Mouse (Mus musculus): ENCODE measurements around the gene Dpy30.

Gene Dpy30

DNA sequence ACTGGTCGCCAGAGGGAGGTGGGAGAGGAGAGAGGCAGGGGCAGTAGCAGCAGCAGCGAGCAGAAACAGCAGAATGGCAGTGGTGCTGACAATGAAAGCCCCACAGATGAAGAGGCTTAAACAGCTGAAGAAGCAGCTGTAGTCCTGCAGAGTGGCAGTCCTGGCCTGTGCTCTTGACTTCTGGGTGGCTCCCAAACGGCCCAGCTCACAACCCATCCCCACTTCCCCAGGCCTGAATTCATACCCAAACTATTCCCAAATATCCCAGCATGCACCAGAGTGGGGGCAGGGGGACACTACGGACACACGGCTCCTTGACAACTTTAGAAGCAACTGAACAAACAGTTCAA is 58.6 kb downstream of the Dpy30 start:
- DNase-seq (ENCODE audit: low read depth, low spot score) = no peak

DNA sequence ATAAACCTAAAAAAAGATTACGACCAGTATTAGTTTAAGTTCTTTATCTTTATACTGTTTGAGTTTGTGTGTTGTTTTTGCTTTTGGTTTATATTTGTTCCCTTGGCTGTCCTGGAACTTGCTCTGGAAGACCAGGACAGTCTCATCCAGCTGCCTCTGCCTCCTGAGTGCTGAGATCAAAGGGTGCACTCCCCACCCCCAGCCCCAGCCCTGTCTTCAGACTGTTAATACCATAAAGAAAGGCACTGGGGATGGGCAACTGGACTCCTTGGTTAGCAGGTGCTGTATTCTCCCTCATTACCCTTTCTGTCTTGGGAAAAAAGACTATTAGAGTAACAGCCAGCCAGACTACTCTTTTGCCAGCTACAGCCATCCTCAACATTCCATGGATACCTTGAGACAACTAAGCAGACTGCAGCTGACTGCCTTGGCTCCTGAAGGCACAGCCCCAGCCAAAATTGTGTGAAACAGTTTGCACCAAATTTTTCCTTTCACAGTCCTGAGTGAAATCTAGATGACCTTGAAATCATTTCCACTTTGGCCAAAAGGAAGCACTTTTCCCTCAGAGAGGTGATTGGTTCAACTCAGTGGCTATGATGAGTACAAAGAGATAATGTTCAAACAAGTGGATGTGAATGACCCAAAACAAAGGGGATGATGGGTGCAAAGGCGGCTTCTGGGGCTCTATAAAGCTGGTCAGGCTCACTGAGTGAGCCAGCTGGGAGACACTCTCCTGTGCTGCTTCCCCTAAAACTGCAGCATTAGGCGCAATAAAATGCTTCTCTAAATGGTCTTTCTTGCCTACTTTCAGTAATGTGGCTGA is 59.2 kb downstream of the Dpy30 start:
- no peak for DNase-seq (ENCODE audit: low read depth, low spot score)

DNA sequence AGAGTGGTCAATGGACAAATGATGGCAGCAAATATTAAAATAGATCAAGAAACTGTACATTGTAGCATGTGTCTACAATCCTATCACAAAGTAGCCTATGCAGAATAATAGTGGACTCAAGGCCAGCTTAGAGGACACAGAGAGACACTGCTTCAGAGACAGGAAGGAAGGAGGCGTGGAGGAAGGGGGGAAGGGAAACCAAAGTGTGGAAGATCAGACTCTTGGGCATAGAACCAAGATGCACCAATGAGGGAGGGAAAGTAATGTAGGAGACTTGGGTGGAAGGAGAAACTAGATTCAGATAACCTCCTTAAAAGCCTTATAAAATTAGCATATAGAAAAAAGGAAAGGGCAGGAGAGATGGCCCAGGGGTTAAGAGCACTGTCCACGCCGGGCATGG is 61.3 kb downstream of the Dpy30 start:
- DNase-seq (ENCODE audit: low read depth, low spot score) = no peak
